Mouse (Mus musculus) brain, embryonic 14.5 days (tissue): ENCODE results near the gene Decr2. TPM values are rescaled to one million over a fixed set of nuclear protein-coding genes. Genes with fewer than 3 reads are reported as not detected.
A peak's percentile ranks its signal among the peaks of the same experiment; 100 is the strongest.

Source experiments
- DNase-seq: peaks from one replicate; pipeline ENCODE4 v3.0.0-alpha.2; 2011; ENCODE audit warnings: low read depth
- CTCF ChIP-seq: fragments of 200-500 bp; IDR thresholded peaks from 2 replicates; pipeline ENCODE4 v1.5.1; 2012; ENCODE audit warnings: inconsistent platforms, mild to moderate bottlenecking, moderate library complexity, borderline replicate concordance; ENCODE audit not compliant: insufficient read depth, insufficient read length; ENCODE audit errors: extremely low read depth
- POLR2A ChIP-seq: fragments of 200-500 bp; IDR thresholded peaks from 2 replicates; pipeline ENCODE4 v1.6.1; 2012; ENCODE audit warnings: mild to moderate bottlenecking, inconsistent platforms, borderline replicate concordance; ENCODE audit not compliant: poor library complexity, insufficient read depth, insufficient read length, severe bottlenecking; ENCODE audit errors: extremely low read depth
- polyA plus RNA-seq: library from polyadenylated mRNA; depleted of rRNA; stranded (reverse); fragments of >200 nt; gene quantifications from 2 replicates; pipeline ENCODE4 v1.2.3, GENCODE M21; 2012

Decr2 gene
- polyA plus RNA-seq, 1 experiment: 26.8 TPM

DNA sequence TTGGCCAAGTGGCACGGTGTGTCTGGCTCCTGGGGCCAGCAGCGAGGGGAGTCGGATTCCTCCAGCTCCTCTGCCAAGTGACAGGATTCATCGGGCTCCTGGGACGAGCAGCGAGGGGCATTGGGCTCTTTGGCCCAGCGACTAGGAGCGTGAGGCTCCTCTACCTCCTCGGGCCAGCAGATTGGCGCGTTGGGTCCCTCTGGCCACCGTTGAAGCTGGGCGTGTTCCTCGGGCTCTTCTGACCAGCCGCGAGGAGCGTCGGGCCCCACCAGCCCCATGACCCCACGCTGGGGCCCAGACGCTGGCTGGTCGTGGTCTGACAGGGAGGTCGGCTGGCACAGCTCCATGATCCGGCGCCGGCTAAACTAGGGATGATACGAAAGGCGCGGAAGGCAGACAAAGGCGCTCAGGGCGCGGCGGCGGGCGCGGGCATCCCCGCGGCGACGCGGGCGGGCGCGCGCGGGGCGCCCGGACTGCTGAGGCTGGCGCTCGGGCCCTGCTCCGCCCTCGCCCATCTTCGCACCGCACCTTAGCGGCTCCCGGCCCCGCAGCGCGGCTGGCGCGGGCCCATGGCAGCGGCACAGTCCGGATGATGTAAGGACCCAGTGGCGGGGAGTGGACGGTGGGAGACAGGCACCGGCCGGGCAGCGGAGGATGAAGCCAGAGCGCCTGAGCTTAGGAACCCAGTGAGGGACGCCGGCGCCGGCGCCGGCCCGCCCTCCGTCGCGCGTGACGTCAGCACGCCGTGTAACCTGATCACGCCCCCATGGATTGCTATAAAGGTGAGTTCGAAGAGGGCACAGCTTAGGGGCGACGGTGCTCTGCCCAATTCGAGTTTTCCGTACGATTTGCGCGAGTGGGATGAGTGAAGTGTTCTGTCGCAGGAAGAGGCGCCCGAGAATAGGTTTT lies 21.1 kb downstream of the Decr2 start, which contains the start of gene Rab11fip3:
Rab11fip3 (minus strand) TSS at position 725 of the 909 bp plus-strand sequence.
- peak; percentile 97 for DNase-seq
- TF ChIP-seq CTCF (no peak), POLR2A (peak; percentile 86)

DNA sequence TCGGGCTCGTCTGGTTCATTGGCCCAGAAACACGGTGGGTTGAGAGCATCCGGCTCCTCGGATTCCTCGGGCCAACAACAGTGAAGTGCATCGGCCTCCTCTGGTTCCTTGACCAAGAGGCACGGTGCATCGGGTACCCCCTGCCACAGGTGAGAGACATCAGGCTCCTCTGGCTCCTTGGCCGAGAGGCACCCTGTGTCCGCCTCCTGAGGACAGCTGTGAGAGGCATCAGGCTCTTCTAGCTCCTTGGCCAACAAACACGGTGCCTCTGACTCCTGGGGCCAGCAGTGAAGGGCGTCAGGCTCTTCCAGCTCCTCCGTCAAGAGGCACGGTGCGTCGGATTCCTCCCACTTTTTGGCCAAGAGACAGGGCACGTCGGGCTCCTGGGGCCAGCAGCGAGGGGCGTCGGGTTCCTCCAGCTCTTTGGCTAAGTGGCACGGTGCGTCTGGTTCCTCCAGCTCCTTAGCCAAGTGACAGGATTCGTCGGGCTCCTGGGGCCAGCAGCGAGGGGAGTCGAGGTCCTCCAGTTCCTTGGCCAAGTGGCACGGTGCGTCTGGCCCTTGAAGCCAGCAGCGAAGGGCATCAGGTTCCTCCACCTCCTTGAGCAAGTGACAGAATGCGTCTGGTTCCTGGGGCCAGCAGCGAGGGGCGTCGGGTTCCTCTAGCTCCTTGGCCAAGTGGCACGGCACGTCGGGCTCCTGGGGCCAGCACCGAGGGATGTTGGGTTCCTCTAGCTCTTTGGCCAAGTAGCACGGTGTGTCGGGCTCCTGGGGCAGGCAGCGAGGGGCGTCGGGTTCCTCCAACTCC lies 21.9 kb downstream of the Decr2 start:
- TF ChIP-seq POLR2A: no peak
- TF ChIP-seq CTCF: no peak
- DNase-seq: peak; percentile 43

DNA sequence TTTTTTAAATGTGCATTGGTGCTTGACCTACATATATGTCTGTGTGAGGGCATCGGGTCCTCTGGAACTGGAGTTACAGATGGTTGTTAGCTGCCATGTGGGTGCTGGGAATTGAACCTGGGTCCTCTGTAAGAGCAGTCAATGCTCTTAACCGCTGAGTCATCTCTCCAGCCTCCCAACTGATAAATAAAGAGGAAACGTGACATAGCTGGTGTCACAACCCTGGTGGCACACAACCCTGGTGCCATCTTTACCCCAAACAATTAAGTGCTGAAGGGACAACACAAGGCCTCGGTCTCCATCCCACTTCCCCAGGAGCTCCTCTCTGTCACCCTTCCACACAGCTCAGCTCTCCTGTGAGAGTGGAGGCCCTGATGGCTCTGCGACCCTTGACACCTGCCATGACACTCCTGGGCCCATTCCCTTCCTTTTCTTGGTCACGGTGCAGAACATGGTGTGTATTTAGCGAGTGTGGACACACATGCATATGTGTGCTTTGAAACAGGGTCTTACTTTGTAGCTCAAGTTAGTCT lies 23.6 kb downstream of the Decr2 start:
- no peak for DNase-seq
- no peak for TF ChIP-seq POLR2A

DNA sequence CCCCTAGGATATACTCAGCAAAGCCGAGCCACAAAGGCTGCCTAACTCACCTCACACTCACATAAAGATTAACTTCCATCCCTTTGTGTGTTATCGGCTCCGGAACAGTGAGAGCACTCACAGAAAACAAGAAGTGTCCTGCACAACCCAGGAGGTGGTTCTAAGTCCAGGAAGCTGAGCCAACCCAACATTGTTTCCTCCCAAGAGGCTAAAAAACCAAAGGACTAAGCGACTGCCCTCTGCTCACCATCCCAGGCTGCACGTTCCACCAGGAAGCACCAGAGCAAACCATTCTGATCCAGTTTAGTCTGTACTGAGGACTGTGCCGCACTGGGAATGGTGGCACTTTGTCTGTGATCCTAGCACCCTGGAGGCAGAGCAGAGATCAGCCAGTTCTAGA lies 25.2 kb downstream of the Decr2 start:
- DNase-seq: no peak
- no peak for TF ChIP-seq CTCF
- no peak for TF ChIP-seq POLR2A

DNA sequence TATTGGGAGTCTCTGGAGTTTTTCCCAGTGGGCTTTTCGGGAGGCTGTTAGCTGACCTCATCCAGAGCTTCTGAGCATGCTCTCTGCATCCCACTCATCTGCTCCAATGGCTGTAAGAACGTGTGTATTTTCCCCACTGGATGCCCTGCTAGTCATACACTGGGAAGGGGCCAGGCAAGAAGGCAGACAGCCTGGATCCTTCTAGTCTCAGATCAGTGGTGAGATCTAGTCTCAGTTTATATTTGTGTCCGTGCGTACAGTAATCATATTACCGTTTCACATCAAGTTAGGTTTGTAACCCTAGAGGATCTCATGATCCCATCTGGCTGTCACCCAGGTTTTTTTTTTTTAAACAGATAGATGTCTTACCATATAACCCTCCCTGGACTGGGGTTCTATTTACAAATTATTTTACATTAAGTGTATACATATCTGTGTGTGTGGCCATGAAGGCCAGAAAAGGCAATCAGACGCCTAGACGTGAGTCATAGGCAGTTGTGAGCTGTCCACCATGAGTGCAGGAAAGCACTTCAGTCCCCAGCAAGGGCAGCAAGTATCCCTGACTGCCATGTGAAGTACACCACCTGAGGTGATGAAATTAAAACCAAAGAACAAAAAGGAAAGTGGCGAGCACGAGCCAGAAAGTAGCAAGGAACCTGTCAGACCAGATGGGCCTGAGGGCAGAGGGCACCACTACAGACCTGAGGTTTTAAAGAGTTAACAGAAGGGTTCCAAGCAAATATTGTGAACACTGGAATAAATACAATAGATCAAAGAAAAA lies 32.2 kb downstream of the Decr2 start:
- no peak for TF ChIP-seq POLR2A
- no peak for TF ChIP-seq CTCF
- no peak for DNase-seq

DNA sequence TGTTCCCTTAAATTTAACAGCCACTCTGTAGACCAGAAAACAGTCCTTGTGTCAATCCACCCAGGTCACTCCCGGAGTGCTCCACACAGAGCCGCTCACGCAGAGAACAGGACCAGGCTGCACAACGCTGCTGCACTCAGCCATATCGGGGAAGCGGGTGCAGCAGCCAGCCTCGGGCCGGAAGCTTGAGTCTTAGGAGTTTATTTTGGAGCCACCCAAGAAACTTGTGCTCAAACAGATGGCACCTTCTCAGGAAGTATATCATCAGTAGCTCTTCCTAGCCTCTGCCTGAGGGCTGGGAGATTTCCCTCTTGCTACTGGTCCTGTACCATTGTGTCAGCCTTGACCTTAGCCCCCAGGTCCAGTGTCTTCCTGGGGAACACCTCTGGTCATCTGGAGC lies 32.9 kb downstream of the Decr2 start:
- DNase-seq: no peak

DNA sequence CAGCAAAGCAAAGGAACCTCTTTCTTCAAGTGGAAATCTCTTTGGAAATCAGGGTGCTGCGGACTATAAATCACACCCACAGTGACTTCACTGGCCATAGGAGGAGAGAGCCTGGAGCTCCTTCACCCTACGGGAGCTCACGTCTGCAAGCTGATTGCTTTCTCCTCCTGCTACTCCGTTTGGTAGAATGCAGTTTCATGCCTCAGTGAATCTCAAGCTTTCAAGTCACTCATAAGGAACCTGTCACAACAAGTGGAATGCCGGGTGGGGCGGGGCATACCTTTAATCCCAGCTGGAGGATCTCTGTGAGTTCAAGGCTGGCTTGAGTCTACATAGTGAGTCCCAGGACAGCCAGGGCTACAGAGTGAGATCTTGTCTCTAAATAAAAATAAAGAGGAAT lies 35.0 kb downstream of the Decr2 start:
- TF ChIP-seq CTCF (no peak), POLR2A (no peak)
- DNase-seq: no peak

More for the DNA sequence above, 32.9 kb downstream of the Decr2 start:
- TF ChIP-seq CTCF (no peak), POLR2A (no peak)

DNA sequence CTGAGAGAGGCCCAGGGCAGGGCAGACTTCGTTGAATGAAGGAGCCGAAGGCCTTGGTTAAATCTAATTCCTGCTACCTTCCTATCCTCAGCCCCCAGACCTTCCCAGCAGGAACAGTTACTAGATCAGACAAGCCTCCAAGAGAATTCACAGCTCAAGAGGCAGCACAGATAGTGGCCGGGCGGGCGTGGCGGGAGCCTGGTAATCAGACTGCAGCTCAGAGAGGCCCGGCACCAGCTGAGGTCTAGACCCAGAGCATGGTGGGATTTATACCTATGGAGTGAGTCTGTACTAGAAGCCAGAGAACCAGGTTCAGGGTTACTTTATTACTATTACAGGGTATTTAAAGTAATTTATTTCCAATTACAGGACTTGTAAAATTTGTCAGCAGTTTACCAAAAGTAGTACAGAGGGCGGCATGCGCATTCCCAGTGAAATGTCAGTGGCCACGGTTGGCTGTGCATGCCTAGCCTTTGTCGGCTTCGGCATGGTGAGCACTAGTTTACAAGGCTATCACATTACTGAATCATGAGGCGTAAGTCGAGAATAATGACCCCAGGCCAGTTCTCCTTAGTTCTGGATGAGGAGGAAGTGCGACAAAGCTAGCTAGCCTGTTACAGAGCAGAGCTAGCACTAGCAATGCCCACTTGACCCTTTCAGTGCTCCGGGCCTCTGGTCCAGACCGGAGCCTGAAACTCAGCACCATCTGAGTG lies 35.8 kb downstream of the Decr2 start:
- no peak for TF ChIP-seq POLR2A
- no peak for TF ChIP-seq CTCF
- DNase-seq: no peak

DNA sequence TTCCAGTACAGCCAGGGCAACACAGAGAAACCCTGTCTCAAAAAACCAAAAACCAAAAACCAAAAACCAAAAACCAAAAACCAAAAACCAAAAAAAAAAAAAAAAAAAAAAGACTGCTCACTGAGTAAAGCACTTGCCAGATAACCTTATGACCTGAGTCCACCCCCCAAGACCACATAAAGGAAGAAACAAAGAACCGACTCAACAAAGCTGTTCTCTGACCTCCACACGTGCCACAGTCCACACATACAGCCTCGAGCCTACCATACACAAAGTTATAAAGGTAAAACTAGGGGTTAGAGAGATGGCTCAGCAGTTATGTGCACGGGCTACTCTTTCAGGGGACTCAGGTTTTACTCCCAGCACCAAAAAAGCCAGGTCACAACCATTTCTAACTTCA lies 37.4 kb downstream of the Decr2 start:
- TF ChIP-seq POLR2A: no peak
- no peak for TF ChIP-seq CTCF
- DNase-seq: no peak

DNA sequence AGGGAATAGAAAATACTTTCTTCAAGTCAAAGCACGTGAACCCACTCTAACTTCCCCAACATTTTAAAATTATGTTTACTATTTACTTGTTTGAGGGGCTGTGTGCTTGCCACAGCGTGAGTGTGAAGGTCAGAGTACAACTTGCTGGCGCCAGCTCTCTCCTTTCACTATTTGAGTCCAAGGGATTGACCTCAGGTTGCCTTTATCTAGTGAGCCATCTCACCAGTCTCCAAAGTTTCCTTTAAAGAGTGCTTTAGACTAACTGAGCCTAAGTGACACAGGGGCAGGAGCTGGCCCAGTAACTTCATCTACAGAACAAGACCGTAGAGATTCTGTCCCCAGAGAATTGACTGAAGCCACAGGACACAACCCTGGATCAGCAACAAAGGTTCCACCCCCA lies 38.1 kb downstream of the Decr2 start:
- no peak for DNase-seq
- TF ChIP-seq POLR2A (no peak), CTCF (no peak)
